Mouse (Mus musculus) Muller cell, postnatal 12 days (primary cell): ENCODE data around the gene Bpifb6.

Experiments
- DNase-seq: peaks from one replicate; pipeline ENCODE4 v3.0.0-alpha.2; 2015; ENCODE audit errors: inconsistent ontology term

The Bpifb6 gene

DNA sequence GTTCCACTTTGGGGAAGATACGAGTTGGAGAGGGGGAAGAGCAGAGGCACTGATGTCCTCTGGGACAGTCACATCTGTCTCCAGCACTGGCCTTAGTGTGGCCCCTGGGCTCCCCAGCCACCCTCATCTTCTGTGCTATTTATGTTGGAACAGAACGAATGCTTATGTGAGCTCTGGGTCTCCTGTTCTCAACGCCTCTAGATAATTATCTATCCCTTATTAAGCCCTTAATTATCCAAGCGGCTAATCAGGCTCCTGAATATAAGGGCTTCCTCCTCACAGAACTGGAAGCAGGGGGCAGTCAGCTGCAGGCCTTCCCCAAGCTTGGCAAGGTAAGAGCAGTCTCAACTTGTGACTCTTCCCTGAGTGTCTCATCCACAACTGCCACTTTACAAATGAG lies at the start of gene Bpifb6:
Gene Bpifb6, plus strand, starts transcription at position 301 of the 400 bp plus-strand sequence.
- no peak for DNase-seq

DNA sequence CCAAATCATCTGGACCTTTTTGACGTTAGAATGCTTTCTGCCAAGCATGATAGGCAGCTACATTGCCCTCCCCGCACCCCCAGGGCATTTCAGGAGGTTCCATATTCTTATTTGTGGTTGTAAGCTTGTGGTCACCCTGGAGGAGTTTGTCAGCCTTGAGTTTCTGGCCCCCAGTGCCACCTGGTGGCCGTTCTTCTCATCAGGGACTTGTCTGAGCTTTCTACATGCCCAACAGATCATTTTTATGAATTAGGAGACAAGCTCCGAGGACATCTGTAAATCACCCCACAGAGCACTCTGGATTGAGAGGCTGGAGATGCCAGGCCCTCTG lies 49.2 kb upstream of the Bpifb6 start:
- DNase-seq = peak; percentile 80

DNA sequence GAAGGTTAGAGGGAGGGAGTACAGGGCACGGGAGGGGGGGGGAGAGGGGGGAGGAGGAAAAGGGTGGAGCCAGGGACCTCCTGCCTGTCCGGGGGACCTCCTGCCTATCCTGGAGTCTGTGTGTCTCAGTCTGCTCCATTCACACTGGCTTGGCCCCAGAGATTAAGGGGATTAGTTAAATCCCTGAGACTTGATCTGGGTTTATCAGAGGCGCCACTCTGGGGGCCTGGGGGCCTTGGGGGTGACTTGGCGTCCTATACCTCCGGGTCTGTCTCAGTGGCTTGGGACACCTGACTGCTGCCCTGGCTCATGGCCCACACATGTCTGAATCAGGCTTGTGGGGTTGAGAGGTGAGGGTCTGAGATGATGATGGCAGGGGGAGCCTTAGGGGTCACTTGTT lies 46.6 kb upstream of the Bpifb6 start:
- DNase-seq = no peak

DNA sequence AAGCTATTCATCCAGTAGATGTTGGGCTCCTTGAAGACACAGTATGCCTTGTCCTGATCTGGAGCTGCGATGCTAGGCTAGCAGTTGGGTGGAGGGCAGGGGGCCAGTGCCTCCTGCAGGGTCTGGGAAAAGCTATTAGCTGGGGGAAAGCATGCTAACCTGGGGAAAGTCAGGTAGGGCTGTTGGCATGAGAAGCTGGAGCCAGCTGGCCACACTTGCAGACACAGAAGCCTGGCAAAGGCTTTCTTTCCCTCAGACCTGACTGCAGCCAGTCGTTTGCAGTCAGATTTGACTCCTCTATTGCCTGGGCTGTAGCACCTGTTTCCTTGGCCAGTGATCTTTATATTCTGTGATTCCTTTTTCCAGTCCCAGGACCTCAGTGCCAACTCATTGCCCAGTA lies 40.6 kb upstream of the Bpifb6 start:
- DNase-seq = no peak

DNA sequence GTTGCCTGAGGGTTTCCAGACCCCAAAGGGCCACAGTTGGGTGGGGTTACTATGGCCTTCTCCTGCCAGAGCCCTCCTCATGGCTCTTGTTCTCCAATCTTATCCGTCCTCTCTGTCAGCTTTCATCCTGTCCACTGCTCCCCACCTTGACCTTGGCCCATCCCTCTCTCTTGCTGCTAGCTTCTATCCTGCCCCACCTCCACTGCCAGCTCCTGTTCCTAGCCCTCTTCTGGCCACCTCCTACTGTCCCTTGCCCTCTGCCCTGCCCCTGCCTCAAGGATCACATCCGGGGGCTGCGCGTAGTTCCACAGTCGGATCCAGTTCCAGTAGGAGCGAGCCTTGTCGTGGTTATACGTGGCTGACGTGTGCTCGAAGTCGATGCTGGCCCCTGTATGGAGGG lies 39.9 kb upstream of the Bpifb6 start:
- DNase-seq = no peak

DNA sequence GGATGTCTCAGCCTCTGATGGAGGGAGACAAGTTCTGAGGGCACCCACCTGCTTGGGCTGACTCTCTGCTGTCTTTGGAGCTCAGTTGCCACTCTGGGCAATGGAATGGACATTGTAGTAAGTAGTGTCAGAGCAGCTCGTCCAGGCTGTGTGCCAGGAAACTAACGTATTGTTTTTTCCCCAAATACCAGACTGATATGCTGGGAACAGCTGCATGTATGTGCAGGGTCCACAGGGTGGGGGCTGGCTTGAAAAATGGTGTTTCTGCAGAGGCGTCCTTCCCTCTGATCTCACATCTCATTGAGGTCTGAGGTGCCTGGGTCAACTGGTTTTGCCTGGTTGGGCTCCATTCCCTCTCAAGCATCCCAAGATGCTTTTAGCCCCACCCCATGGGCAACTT lies 39.5 kb upstream of the Bpifb6 start:
- DNase-seq = no peak

DNA sequence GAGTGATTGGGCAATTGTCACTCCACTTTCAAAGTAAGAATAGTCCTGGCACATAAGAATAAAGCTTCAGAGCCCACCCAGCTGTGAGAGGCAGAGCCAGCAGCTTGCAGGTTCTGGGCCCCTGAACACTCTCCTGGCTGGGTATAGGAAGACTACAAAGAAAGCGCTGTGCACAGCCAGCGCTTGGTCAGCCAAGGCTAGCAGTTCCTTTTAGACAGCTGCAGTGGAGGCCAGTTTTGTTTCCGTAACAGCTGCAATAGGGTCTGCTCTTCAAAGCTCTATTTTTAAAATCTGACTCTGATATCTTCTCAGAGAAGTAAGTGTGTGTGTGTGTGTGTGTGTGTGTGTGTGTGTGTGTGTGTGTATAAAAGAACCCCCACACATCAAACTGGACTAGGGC lies 38.2 kb upstream of the Bpifb6 start:
- DNase-seq = no peak

DNA sequence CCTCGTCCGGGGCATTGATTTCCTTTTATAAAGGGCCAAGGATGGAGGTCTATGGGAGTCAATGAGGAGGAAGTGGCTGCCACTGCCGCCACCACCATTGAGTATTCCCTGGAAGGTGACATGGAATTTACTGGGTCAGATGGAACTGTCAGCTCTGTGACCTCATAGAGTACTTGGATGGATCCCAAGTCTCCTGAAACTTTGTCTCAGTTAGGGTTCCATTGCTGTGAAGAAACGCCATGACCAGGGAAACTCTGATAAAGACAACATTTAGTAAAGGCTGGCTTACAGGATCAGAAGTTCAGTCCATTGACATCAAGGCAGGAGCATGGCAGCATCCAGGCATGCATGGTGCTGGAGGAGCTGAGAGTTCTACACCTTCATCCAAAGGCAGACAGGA lies 29.2 kb upstream of the Bpifb6 start, which contains the start of gene Sun5:
Gene Sun5, minus strand, starts transcription at position 101 of the 400 bp plus-strand sequence.
- no peak for DNase-seq

DNA sequence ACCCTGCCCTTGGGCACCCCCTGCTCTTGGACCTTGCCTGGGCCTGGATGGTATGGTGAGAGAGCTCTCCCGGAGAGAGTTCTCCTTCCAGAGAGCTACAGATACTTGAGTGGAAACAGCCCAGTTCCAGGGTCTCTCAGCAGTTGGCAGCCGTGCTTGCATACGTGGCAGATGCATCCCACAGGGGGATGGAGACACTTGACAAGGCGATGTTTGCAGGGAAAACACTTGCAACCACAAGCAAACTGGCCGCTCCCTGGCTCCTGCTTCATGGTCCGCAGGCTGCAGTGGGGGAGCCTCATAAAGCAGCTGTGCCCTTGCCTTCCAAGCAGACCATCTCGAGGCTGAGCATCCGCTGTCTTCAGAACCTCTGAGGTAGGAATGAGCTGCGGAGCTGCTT lies 25.4 kb upstream of the Bpifb6 start, which contains the start of gene Bpifb2:
Gene Bpifb2, plus strand, starts transcription at position 301 of the 400 bp plus-strand sequence.
- no peak for DNase-seq

DNA sequence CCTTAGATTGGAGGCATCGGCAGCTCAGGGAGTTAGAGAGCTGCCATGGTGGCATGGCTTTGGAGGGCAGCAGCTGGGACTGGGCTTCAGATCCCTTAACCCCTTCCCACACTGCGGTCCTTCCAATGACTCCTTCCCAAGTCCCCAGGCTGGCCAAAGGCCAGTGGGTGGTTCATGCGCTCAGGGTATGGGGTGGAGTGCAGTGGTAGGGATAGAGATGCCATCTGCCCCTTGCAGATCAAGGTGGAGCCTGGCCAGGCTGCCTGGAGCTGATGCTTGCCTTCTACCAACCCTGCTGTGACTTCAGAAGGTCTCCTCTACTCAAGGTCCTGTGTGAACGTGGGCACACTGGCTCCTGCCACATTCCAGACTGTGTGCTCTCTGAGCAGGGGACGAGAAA lies 1.1 kb upstream of the Bpifb6 start:
- DNase-seq = no peak

DNA sequence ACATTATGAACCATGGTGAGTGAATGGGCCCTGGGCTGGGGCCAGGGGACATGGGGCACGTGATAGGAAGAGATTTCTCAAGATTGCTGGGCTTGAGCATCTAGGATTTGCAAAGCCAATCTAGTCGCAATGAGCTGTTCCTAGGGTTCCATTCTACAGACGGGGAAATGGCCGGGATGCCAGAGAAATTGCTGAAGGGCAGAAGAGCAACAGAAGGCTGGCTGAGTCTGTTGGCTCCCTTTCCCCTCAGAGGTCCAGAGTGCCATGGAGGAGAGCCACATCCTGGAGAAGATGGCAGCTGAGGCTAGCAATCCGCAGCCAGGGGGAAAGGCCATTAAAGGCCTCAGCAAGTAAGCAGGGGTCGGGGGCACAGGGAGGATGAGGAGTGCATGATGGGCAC lies 2.5 kb downstream of the Bpifb6 start:
- no peak for DNase-seq

DNA sequence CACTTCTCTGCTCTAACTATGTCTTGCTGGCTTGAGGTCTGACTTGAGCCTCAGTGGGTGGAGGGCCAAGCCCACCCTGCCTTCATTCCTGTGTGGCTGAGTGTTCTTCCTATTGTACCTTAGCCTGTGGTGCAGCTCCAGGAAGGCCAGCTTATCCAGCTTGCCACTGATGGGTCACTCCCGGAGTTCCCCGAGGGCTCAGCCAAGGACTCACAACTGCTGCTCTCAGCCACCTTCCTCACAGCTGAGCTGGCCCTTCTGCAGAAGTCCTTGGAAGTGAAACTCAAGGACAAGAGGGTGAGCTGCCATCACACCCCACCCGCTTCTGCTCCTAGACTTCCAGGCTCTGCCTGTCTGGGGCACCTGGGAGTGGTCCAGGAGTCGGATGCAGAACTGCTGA lies 6.4 kb downstream of the Bpifb6 start:
- DNase-seq = no peak

DNA sequence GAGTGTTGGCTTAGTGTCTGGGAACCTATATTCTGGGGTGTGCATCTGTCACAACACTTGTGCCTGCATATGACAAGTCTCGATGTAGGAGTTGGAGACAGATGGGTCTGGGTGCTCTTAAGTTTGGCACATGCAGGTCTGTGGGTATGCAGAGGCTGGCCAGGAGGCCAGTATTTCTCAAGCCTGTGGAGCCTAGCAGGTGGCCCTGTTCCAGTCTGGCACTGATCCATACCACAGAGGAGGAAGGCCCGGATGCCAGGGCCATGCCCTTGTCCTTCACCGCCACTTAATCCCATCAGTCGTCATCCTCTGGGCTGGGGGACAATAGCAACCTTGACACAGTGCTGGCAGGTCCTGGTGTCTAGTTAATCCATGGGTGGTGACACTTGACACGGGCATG lies 14.0 kb downstream of the Bpifb6 start:
- peak; percentile 76 for DNase-seq

DNA sequence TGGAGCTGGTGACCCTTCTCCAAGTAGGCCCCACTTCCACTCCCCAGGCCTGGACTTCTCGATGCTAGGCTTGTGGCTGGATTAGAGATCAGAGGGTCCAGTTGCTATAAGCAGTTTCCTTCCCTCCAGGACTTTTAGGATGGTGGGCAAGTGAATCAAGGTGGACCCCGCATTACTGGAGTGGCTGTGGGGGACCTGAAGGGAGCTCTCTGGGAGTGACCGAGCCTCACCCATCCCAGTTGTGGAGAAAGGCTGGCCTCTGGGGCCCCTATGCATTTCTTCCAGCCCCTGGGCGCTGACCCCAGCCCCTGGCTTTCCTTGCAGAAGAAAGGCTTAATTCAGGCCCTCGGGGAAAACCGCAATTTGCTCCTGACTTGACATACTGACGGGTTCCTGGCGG lies 17.7 kb downstream of the Bpifb6 start, which contains the start of gene Bpifb3:
Gene Bpifb3, plus strand, starts transcription at position 301 of the 400 bp plus-strand sequence.
- no peak for DNase-seq

DNA sequence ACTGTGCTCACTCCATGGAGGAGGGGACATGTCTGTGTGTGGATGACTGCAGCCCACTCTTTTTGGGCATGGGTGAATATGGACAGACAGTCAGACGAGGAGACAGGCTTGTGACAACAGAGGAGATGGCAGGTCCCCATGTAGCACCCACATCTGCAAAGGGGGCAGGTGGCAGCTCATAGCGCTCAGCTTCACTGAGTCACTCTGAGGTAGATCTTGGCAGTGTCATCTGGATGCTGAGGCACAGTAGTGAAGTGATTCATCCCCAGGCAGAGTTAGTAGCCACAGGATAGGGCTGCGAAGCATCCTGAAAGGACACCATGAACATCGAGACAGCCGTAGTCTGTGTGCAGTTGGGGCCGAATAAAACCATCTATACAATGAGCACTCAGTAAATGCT lies 21.1 kb downstream of the Bpifb6 start:
- no peak for DNase-seq

DNA sequence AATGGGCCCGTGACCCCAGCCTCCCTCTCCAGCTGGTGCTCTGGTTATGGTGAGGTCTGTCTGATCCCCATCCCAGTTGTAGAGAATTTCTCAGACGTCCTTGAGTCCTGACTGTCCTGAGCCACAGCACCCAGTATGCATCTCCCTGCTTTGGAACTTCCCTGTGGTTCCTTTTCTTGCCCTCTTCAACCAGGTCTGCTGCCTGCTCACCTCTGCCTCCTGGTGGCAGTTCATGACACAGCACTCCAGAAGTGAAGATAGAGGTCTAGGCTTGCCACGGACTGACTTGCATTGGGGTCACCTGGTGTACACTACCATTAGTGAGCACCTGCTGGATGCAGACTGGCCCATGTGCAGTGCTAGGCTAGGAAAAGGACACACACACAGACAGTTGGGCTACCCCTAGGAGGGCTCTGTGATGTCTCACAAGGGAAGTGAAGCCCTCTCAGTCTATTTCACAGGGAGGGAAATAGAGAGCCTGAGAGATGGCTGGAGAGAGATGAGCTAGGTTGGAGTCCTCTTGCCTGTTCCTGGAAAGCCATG lies 29.8 kb downstream of the Bpifb6 start:
- peak; percentile 49 for DNase-seq

DNA sequence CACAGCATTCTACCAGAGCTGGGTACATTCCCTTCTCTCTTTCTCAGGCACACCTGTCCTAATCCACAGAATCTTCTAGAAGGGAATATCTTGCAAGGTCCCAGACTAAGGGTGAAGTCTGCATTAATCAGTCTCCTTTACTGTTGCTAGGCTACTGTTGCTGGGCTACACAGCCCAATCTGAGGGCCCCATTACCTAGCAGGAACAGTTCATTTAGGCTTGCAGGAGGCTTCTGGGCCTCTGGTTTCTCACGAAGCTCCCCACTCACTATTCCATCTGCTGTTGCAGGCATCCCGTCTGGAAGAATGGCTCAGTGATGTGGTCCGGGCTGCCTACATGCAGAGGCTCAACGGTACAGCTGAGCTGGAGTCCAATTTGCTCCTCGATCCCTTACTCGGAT lies 30.9 kb downstream of the Bpifb6 start:
- no peak for DNase-seq

DNA sequence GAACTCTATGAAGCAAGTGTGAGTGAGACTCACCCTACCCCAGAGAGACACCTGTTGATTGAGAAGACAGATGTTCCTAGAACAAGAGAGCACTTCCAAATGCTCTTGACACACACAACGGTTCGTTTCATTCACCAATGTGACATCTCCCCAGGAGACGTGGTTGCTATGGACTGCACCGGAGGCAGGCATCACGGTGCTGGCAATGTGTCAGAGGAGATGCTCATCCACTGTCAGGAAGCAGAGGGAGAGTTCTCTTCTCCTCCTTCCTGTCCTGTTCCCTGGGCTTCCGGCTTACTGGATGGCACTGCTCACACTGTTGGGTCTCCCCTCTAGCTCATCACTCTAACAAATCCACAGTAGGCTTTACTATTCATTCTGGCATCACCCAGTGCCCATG lies 33.1 kb downstream of the Bpifb6 start:
- no peak for DNase-seq

DNA sequence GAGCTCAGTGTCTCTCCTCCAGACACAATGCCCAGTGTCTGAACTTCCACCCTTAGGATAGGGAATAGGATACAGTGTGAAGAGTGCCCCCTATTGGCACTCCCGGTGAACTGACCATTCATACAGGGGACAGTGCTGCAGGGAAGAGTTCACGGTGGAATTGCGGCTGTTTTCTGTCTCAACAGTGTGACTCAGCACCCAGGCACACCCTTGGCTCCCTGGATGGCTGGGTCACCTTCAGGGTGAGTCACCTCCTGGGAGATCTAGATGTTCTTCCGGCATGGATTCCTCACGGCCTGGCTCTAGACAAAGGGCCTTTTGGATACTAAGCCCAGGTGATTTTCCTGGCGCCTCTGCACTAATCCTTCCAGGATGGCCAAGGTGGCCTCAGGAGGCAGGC lies 35.2 kb downstream of the Bpifb6 start:
- DNase-seq = no peak

DNA sequence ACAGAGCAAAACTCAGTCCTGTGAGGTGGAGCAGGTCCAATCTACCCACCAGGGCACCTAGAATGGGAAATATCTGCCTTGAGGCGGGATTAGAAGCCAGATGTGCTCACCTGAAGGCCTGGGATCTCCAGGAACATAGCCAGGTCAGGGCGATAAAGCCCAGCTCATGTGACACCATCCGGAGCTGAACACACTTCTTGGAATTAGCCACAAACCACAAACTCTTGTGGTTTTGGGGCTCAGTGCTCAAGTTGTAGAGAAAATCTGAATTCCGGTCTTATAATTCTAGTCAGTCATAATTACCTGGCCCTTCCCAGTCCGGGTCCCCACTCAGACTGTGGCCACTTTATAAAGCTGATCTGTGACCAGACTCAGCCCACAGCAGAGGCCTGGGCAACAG lies 37.7 kb downstream of the Bpifb6 start, which contains the start of gene Bpifb4:
Gene Bpifb4, plus strand, starts transcription at position 370 of the 400 bp plus-strand sequence.
- no peak for DNase-seq

DNA sequence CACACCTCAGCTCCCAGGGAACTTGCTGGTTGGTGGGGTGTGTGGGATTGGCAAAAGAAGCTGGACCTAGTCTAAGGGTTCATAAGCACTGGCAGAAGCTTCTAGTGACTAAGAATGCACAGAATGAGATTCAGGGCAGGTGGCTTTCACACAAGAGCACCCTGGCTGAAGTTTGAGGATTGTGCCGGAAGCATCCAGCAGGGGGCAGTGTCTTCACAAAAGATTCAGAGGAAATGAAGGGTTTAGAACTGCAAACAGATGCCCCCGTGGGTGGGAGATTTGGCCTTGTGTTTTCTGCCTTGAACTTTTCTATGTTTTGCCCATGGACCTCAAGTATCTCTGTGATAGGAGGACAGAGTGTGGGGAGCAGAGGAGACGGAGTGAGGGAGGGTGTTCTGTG lies 43.3 kb downstream of the Bpifb6 start:
- peak; percentile 43 for DNase-seq

DNA sequence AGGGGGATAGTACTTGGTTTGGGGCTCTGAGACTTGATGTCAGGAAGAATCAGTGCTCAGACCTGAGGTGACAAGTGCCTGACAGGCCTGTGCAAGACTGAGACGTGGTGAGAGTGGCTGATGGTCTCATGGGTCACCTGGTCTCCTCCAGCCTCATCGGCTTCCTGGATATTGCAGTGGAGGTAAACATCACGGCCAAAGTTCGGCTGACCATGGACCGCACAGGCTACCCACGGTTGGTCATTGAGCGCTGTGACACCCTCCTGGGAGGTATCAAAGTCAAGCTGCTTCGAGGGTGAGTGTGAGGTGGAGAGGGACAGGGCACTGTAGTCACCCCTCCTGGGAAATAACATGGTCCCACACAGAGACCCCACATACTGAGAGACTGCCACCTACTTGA lies 44.4 kb downstream of the Bpifb6 start:
- DNase-seq = no peak

DNA sequence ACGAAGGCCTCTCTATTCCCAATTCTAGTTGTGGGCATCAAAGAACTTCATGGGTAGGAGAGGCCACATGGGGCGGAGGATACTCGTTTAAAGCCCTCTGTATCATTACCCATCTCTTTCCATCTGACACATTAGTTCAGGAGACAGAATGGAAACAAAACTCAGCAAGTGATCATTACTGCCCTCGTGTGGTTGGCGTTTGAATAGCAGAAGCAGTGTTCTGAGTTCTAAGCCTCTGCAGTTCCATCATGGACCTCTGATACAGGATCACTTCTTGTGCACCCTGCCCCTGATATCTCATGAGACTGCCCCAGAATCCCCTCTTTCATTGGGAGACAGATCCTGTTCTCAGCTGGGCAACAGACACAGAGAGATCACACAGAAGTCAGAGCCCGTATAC lies 52.7 kb downstream of the Bpifb6 start:
- DNase-seq = peak; percentile 45

DNA sequence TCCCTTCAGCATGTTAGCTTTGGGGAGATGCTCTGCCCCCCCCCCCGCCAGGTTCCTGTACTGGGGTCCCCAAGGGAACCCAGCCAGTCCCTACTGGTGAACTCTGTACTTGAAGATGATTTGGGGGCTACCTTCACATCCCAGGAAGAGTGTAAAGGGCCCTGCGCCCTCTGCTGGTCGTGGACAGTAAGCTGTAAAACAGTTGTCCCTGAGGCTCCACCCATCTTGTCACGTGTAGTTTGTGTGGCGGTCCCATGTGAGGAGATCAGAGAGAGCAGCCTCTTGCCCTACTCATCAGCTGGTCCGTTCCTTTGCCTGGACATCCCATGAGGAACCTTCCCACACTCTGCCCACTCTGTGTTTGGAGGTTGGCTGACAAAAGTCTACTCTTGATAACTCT lies 53.6 kb downstream of the Bpifb6 start:
- DNase-seq = peak; percentile 36
